Mouse (Mus musculus) myocyte (in vitro differentiated cells): ENCODE results near the gene Schip1.

Experiments used
- CEBPB ChIP-seq: IDR thresholded peaks from 2 replicates; pipeline ENCODE4 v1.6.1; 2011; ENCODE audit warnings: mild to moderate bottlenecking, moderate library complexity; ENCODE audit not compliant: poor library complexity, insufficient read depth, severe bottlenecking
- E2F4 ChIP-seq: IDR thresholded peaks from one replicate; pipeline ENCODE4 v1.6.1; 2011; ENCODE audit warnings: mild to moderate bottlenecking, control low read depth, moderate library complexity; ENCODE audit not compliant: insufficient read depth
- MAX ChIP-seq: IDR thresholded peaks from one replicate; pipeline ENCODE4 v1.6.1; 2011; ENCODE audit warnings: low read depth, mild to moderate bottlenecking, control low read depth
- MYOD1 ChIP-seq, 3 experiments: IDR thresholded peaks; one replicate each; pipeline ENCODE4 v1.6.1; 2011; ENCODE audit warnings: control low read depth in 2 of 3, low read depth in 2 of 3, mild to moderate bottlenecking in 2 of 3, moderate library complexity in 1 of 3; ENCODE audit not compliant: insufficient read length in 2 of 3, control insufficient read depth in 1 of 3
- MYOG ChIP-seq, 3 experiments: IDR thresholded peaks; one replicate each; pipeline ENCODE4 v1.6.1; 2011; ENCODE audit warnings: control low read depth in 2 of 3, low read depth in 2 of 3, mild to moderate bottlenecking in 2 of 3; ENCODE audit not compliant: insufficient read length in 2 of 3, control insufficient read depth in 1 of 3, insufficient read depth in 1 of 3
- POLR2A ChIP-seq: IDR thresholded peaks from one replicate; pipeline ENCODE4 v1.6.1; 2011; ENCODE audit warnings: low read depth, mild to moderate bottlenecking, control low read depth, moderate library complexity; ENCODE audit not compliant: insufficient read length
- POLR2AphosphoS2 ChIP-seq: IDR thresholded peaks from one replicate; pipeline ENCODE4 v1.6.1; 2011; ENCODE audit warnings: low read depth, control low read depth; ENCODE audit not compliant: insufficient read length
- SRF ChIP-seq: IDR thresholded peaks from one replicate; pipeline ENCODE4 v1.6.1; 2011; ENCODE audit warnings: low read depth; ENCODE audit not compliant: control insufficient read depth, insufficient read length
- TCF12 ChIP-seq: IDR thresholded peaks from one replicate; pipeline ENCODE4 v1.6.1; 2011; ENCODE audit warnings: mild to moderate bottlenecking, control low read depth; ENCODE audit not compliant: poor library complexity, insufficient read depth, severe bottlenecking
- TCF3 ChIP-seq: IDR thresholded peaks from one replicate; pipeline ENCODE4 v1.6.1; 2011; ENCODE audit warnings: low read depth, control low read depth; ENCODE audit not compliant: insufficient read length
- USF1 ChIP-seq: IDR thresholded peaks from one replicate; pipeline ENCODE4 v1.6.1; 2011; ENCODE audit warnings: low read depth, mild to moderate bottlenecking, control low read depth, moderate library complexity

DNA sequence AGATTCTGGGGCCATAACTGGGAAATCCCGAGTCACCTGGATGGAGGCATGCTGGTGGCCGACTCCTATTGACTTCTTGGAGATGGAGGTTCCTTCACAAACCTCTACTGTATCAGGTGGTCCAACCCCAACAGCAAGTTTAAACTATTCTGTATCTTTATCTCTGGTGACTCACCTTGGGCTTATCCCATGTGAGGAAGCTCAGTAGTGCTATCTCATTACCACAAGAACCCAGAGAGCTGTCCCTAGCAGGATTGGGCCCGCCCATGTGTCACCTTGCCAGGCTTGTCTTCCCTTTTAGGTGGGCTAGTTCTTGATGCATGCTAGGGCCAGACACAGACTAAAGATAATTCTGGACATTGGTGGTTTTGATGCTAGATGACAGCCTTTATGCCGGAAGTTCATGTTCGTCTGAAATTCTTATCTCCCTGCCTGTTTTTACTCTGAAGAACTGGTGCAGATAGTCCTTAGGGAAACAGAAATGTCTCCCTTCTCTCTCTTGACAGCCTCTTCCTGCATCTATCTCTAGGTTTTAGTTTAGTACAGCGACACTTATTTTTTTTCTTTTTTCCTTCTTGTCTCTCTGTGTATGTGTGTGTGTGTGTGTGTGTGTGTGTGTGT is 435.0 kb downstream of the Schip1 start:
- TF ChIP-seq POLR2A = no peak
- TF ChIP-seq CEBPB = no peak
- TF ChIP-seq MAX = no peak
- TF ChIP-seq SRF = no peak
- no peak for TF ChIP-seq E2F4
- TF ChIP-seq USF1 = no peak
- no peak for TF ChIP-seq POLR2AphosphoS2
- no peak for TF ChIP-seq TCF12
- TF ChIP-seq TCF3 = no peak
- no peak for TF ChIP-seq MYOD1 (IDR thresholded peaks at IDR 0.05; ENCODE audit: control insufficient read depth in 1 of 3, insufficient read length in 2 of 3, low read depth in 2 of 3)
- TF ChIP-seq MYOG (IDR thresholded peaks at IDR 0.05; ENCODE audit: control insufficient read depth in 1 of 3, insufficient read depth in 1 of 3, insufficient read length in 2 of 3, low read depth in 2 of 3) = no peak
